Mouse (Mus musculus): ENCODE measurements around the gene Mtmr2. TPM values are rescaled to one million over a fixed set of nuclear protein-coding genes. Genes with fewer than 3 reads are reported as not detected.

Gene Mtmr2
- total and polyA plus RNA-seq, 3 experiments, result 19.7 to 42.6 (median 34.7) TPM

DNA sequence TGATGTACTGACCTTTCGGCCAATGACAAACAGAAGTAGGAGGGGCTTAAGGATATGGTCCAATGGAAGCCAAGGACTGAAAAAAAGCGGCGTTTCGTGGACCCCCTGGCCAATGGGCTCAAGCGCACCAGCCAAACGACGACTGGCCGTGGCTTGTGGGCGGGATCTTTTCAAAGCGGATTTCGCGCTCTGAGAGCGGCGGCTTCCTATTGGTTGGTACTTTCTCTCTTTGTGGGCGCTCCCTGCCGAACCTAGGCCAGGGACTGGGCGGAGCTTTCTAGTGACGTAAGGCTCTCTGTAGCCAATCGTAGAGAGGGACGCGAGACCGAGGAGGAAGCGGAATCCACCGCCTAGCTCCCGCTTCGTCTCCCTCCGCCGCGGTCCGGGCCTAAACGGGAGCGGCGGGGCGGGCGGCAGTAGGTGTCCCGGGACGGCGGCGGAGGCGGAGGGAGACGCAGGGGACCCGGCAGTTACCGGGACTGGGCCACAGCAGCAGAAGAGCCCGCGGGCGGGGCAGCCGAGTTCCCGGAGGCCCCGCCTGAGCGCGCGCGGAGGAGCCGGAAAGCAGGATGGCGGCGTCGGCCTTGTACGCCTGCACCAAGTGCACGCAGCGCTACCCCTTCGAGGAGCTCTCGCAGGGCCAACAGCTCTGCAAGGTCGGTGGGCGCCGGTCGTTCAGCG, 79.3 kb downstream of the Mtmr2 start, which contains the start of gene Fam76b (continued):
- TF ChIP-seq ZNF384 (IDR thresholded peaks at IDR 0.05; ENCODE audit: low read depth, low read length), result peak; percentile 89
- TF ChIP-seq CHD1 (IDR thresholded peaks at IDR 0.05; ENCODE audit: low read depth, low read length), result no peak
- TF ChIP-seq MEF2A (IDR thresholded peaks at IDR 0.05; ENCODE audit: borderline replicate concordance, low read depth, low read length), result peak; percentile 50; the same call in 1 of the 2 replicates
- peak; percentile 51; the same call in 1 of the 2 replicates for TF ChIP-seq IRF4 (IDR thresholded peaks at IDR 0.05; ENCODE audit: low read depth, low read length)
- TF ChIP-seq MAFK (IDR thresholded peaks at IDR 0.05; ENCODE audit: insufficient replicate concordance, low read length), result no peak
- no peak for TF ChIP-seq JUN (IDR thresholded peaks at IDR 0.05; ENCODE audit: insufficient read depth, low read depth, low read length)
- TF ChIP-seq ZC3H11A (IDR thresholded peaks at IDR 0.05; ENCODE audit: low read depth, low read length), result no peak
- peak; percentile 42; the same call in 1 of the 2 replicates for TF ChIP-seq ZMIZ1 (IDR thresholded peaks at IDR 0.05; ENCODE audit: low read depth, low read length)
- TF ChIP-seq EP300 (IDR thresholded peaks at IDR 0.05; ENCODE audit: low read length), result no peak
- no peak for TF ChIP-seq MYC (IDR thresholded peaks at IDR 0.05; ENCODE audit: low read depth, low read length)
- no peak for TF ChIP-seq TBP (conservative IDR thresholded peaks at IDR 0.05; ENCODE audit: low read depth, low read length)
- TF ChIP-seq MXI1 (IDR thresholded peaks at IDR 0.05; ENCODE audit: low read depth, low read length), result no peak; the same call in 1 of the 2 replicates
- TF ChIP-seq MAX (IDR thresholded peaks at IDR 0.05; ENCODE audit: low read length), result no peak; the same call in 1 of the 2 replicates
- peak; percentile 29 for TF ChIP-seq NRF1 (IDR thresholded peaks at IDR 0.05; ENCODE audit: low read depth, low read length)
- no peak for TF ChIP-seq CTCF (conservative IDR thresholded peaks at IDR 0.05 in 1 of 2, IDR thresholded peaks at IDR 0.05 in 1 of 2; ENCODE audit: low read depth in 2 of 2, low read length in 2 of 2)

- H3K4me1 ChIP-seq (ENCODE audit: control insufficient read depth in 1 of 2, insufficient read depth in 2 of 2), result peaks cover 3 to 46% of the 10 kb centered on the region in 2 experiments; a peak in 3 of 4 replicates
- dilution Hi-C loops (cut with MboI; ENCODE audit: extremely low pct_ligation_motif_present, extremely low pct_unique_long_range_greater_than_20kb, low sequenced_read_pairs), result no loop called here
- peak overlapping the region; percentile 97 for H3K9ac ChIP-seq (ENCODE audit: insufficient read depth, low read depth)
- DNase-seq (ENCODE audit: extremely low read depth), result peak; percentile 27
- in situ Hi-C loops (cut with MboI; ENCODE audit: low pct_ligation_motif_present, low pct_unique_long_range_greater_than_20kb, low sequenced_read_pairs), result no loop called here
- H3K4me3 ChIP-seq (replicated peaks in 1 of 3; ENCODE audit: low read depth in 2 of 3, low read length in 2 of 3, poor library complexity in 1 of 3), result peak overlapping the region; percentile 80 to 97 (median 91)
- peak overlapping the region; percentile 86 for H3K4me2 ChIP-seq (ENCODE audit: insufficient read depth, low read depth, poor library complexity, severe bottlenecking)
- no peaks in the 10 kb centered on the region for H3K9me3 ChIP-seq (replicated peaks; ENCODE audit: low read length)
- H3K27ac ChIP-seq (ENCODE audit: insufficient read depth, low read depth), result peak overlapping the region; percentile 57
- no peak for TF ChIP-seq POLR2A (IDR thresholded peaks at IDR 0.05; ENCODE audit: low read depth, low read length)
- TF ChIP-seq SIN3A (IDR thresholded peaks at IDR 0.05; ENCODE audit: low read length), result peak; percentile 42; the same call in 1 of the 2 replicates
- TF ChIP-seq JUND (conservative IDR thresholded peaks at IDR 0.05; ENCODE audit: low read depth, low read length), result no peak
- TF ChIP-seq EP300 (IDR thresholded peaks at IDR 0.05; ENCODE audit: low read length), result 0 out of 2 replicates have a peak, but pooled peaks have one; percentile 7
- H3K79me2 ChIP-seq (replicated peaks; ENCODE audit: control insufficient read depth, extremely low read depth, insufficient read depth, poor library complexity, severe bottlenecking), result peaks cover 41% of the 10 kb centered on the region
- H3K27me3 ChIP-seq (replicated peaks), result no peaks in the 10 kb centered on the region
- H3K36me3 ChIP-seq (replicated peaks in 1 of 2; ENCODE audit: control insufficient read depth in 1 of 2, insufficient read depth in 1 of 2, low read length in 1 of 2), result peaks cover 18 to 35% of the 10 kb centered on the region in 2 experiments
Measured at GRCm38 (mm10) chr9:13828087-13828441, 79.9 kb downstream of the Mtmr2 start.

GRCm38 (mm10) chr9:13835256-13835655, 87.0 kb downstream of the Mtmr2 start:
- Histone ChIP-seq H3K27ac (ENCODE audit: insufficient read depth, low read depth) (no peak overlapping the region), H3K9me3 (replicated peaks; ENCODE audit: low read length) (no peaks in the 10 kb centered on the region), H3K4me1 (ENCODE audit: control insufficient read depth in 1 of 2, insufficient read depth in 2 of 2) (peaks cover 0 to 59% of the 10 kb centered on the region in 2 experiments; a peak in 3 of 4 replicates), H3K27me3 (replicated peaks) (no peaks in the 10 kb centered on the region), H3K36me3 (replicated peaks in 1 of 2; ENCODE audit: control insufficient read depth in 1 of 2, insufficient read depth in 1 of 2, low read length in 1 of 2) (peaks cover 49 to 82% of the 10 kb centered on the region in 2 experiments), H3K4me3 (replicated peaks in 1 of 3; ENCODE audit: low read depth in 2 of 3, low read length in 2 of 3, poor library complexity in 1 of 3) (no peak overlapping the region), H3K4me2 (ENCODE audit: insufficient read depth, low read depth, poor library complexity, severe bottlenecking) (no peak overlapping the region), H3K9ac (ENCODE audit: insufficient read depth, low read depth) (no peak overlapping the region), H3K79me2 (replicated peaks; ENCODE audit: control insufficient read depth, extremely low read depth, insufficient read depth, poor library complexity, severe bottlenecking) (peaks cover 12% of the 10 kb centered on the region)
- TF ChIP-seq BHLHE40 (IDR thresholded peaks at IDR 0.05; ENCODE audit: low read depth, low read length), result no peak
- TF ChIP-seq IRF4 (IDR thresholded peaks at IDR 0.05; ENCODE audit: low read depth, low read length), result peak; percentile 76
- peak; percentile 21; the same call in 1 of the 2 replicates for TF ChIP-seq ELF1 (IDR thresholded peaks at IDR 0.05; ENCODE audit: low read depth, low read length)
- peak; percentile 86 for TF ChIP-seq EP300 (IDR thresholded peaks at IDR 0.05; ENCODE audit: low read length)
- TF ChIP-seq ETS1 (conservative IDR thresholded peaks at IDR 0.05; ENCODE audit: low read depth, low read length), result no peak
- dilution Hi-C loops (cut with MboI; ENCODE audit: extremely low pct_ligation_motif_present, extremely low pct_unique_long_range_greater_than_20kb, low sequenced_read_pairs) (no loop called here), in situ Hi-C loops (cut with MboI; ENCODE audit: low pct_ligation_motif_present, low pct_unique_long_range_greater_than_20kb, low sequenced_read_pairs) (no loop called here)
- DNase-seq (ENCODE audit: extremely low read depth), result peak; percentile 71

Data from CH12.LX (cell line).